Mouse (Mus musculus) left cerebral cortex, adult 2 months (tissue): ENCODE measurements around the gene Tspan12. TPM values are rescaled to one million over a fixed set of nuclear protein-coding genes. Genes with fewer than 3 reads are reported as not detected.
A peak's percentile ranks its signal among the peaks of the same experiment; 100 is the strongest.
"Not testable (repeated sequence)": the region's sequence is repeated elsewhere in the genome, so short reads cannot be mapped to it uniquely, and the experiment has no call there.

Experiments
- DNase-seq, 2 experiments: peaks; one replicate each; pipeline ENCODE4 v3.0.0; 2021 to 2022; ENCODE audit warnings: low spot score in 2 of 2, mixed read lengths in 1 of 2; ENCODE audit errors: extremely low spot score in 1 of 2
- H3K27ac ChIP-seq: fragments of 200-600 bp; 2 replicates; pipeline ENCODE4 v1.8.1; 2022
- H3K4me3 ChIP-seq: fragments of 200-600 bp; 2 replicates; pipeline ENCODE4 v1.8.1; 2022
- CTCF ChIP-seq: fragments of 200-600 bp; IDR thresholded peaks from 2 replicates; pipeline ENCODE4 v1.8.1; 2022; ENCODE audit warnings: antibody characterized with exemption, mild to moderate bottlenecking, moderate library complexity
- intact Hi-C: fragments of 180-260 bp; cut with DNase I; formaldehyde crosslinking; loops from one replicate; pipeline ENCODE4 v1.15.1; 2025
- total RNA-seq, 2 experiments: library from RNA; stranded (reverse); gene quantifications; 2 replicates each; pipeline ENCODE4 v1.2.3; 2021

Tspan12 gene
- total RNA-seq, 2 experiments from 2014 or later: 20.4 to 24.6 TPM

- intact Hi-C loops: loop anchor here (2.0 to 5.0 kb wide), 3 partner anchors 153 to 303 kb away; partner anchors contain the start of gene Ing3
- H3K4me3 ChIP-seq: no peak overlapping the region
- DNase-seq: no peak
- no peak overlapping the region for H3K27ac ChIP-seq
- no peak for TF ChIP-seq CTCF
Observed at GRCm38 (mm10) chr6:21794337-21795071, 57.8 kb downstream of the Tspan12 start.

GRCm38 (mm10) chr6:21791307-21791706 lies 61.0 kb downstream of the Tspan12 start:
- intact Hi-C loops: no loop called here
- TF ChIP-seq CTCF: no peak
- Histone ChIP-seq H3K4me3 (no peak overlapping the region), H3K27ac (no peak overlapping the region)
- no peak for DNase-seq

- TF ChIP-seq CTCF: no peak
- no peak overlapping the region for H3K4me3 ChIP-seq
- intact Hi-C loops: no loop called here
- H3K27ac ChIP-seq: no peak overlapping the region
- DNase-seq: no peak
Observed at GRCm38 (mm10) chr6:21790550-21791086, 61.7 kb downstream of the Tspan12 start.

GRCm38 (mm10) chr6:21790036-21790435 lies 62.3 kb downstream of the Tspan12 start:
- no peak for TF ChIP-seq CTCF
- Histone ChIP-seq H3K27ac (no peak overlapping the region), H3K4me3 (no peak overlapping the region)
- DNase-seq: no peak
- intact Hi-C loops: no loop called here

- H3K27ac ChIP-seq, H3K4me3 ChIP-seq, intact Hi-C loops, DNase-seq: not testable (repeated sequence)
Observed at GRCm38 (mm10) chr6:21789582-21789981, 62.7 kb downstream of the Tspan12 start.

GRCm38 (mm10) chr6:21787757-21788156 lies 64.6 kb downstream of the Tspan12 start:
- Histone ChIP-seq H3K4me3 (no peak overlapping the region), H3K27ac (no peak overlapping the region)
- DNase-seq: no peak
- no peak for TF ChIP-seq CTCF
- intact Hi-C loops: no loop called here

GRCm38 (mm10) chr6:21787274-21787673 lies 65.0 kb downstream of the Tspan12 start:
- TF ChIP-seq CTCF: no peak
- intact Hi-C loops: no loop called here
- no peak overlapping the region for H3K27ac ChIP-seq
- H3K4me3 ChIP-seq: no peak overlapping the region
- no peak for DNase-seq

- TF ChIP-seq CTCF: no peak
- no peak for DNase-seq
- Histone ChIP-seq H3K4me3 (no peak overlapping the region), H3K27ac (no peak overlapping the region)
- intact Hi-C loops: no loop called here
Observed at GRCm38 (mm10) chr6:21774213-21774916, 78.0 kb downstream of the Tspan12 start.

- no peak overlapping the region for H3K4me3 ChIP-seq
- no peak overlapping the region for H3K27ac ChIP-seq
- no peak for TF ChIP-seq CTCF
- no peak for DNase-seq
- intact Hi-C loops: no loop called here
Observed at GRCm38 (mm10) chr6:21769447-21769809, 82.9 kb downstream of the Tspan12 start.

- intact Hi-C loops: no loop called here
Observed at GRCm38 (mm10) chr6:21768745-21769446, 83.4 kb downstream of the Tspan12 start.

GRCm38 (mm10) chr6:21767787-21768221 lies 84.5 kb downstream of the Tspan12 start:
- no peak overlapping the region for H3K27ac ChIP-seq
- DNase-seq: no peak
- intact Hi-C loops: no loop called here
- no peak for TF ChIP-seq CTCF
- H3K4me3 ChIP-seq: peak overlapping the region; percentile 15

More at GRCm38 (mm10) chr6:21768745-21769446, 83.4 kb downstream of the Tspan12 start:
- TF ChIP-seq CTCF: no peak
- no peak for DNase-seq
- no peak overlapping the region for H3K27ac ChIP-seq
- no peak overlapping the region for H3K4me3 ChIP-seq

GRCm38 (mm10) chr6:21747536-21747935 lies 104.8 kb downstream of the Tspan12 start:
- Histone ChIP-seq H3K4me3 (no peak overlapping the region), H3K27ac (no peak overlapping the region)
- TF ChIP-seq CTCF: no peak
- DNase-seq: no peak
- intact Hi-C loops: no loop called here
